Mouse (Mus musculus) liver, embryonic 14.5 days (tissue): Measurements from ENCODE around the gene Smarcal1.

ENCODE experiments used
- CTCF ChIP-seq: IDR thresholded peaks from 2 replicates; pipeline ENCODE4 v1.5.1; 2016; ENCODE audit warnings: antibody characterized with exemption, low read depth, control low read depth
- EP300 ChIP-seq: IDR thresholded peaks from 2 replicates; pipeline ENCODE4 v1.6.1; 2016; ENCODE audit warnings: antibody characterized with exemption, low read depth

GRCm38 (mm10) chr1:72609129-72609528, 26.1 kb downstream of the Smarcal1 start:
- no peak for TF ChIP-seq EP300
- TF ChIP-seq CTCF, result no peak
